Mouse (Mus musculus) c-Kit-positive CD71-positive TER-119-negative erythroid progenitor cells, embryonic 14.5 days (primary cell): ENCODE data around the gene Gys1.
"Not testable (repeated sequence)": the region's sequence is repeated elsewhere in the genome, so short reads cannot be mapped to it uniquely, and the experiment has no call there.

ENCODE experiments used
- DNase-seq: peaks from one replicate; pipeline ENCODE4 v3.0.0-alpha.2; 2013; ENCODE audit warnings: low read depth

Gene Gys1

DNA sequence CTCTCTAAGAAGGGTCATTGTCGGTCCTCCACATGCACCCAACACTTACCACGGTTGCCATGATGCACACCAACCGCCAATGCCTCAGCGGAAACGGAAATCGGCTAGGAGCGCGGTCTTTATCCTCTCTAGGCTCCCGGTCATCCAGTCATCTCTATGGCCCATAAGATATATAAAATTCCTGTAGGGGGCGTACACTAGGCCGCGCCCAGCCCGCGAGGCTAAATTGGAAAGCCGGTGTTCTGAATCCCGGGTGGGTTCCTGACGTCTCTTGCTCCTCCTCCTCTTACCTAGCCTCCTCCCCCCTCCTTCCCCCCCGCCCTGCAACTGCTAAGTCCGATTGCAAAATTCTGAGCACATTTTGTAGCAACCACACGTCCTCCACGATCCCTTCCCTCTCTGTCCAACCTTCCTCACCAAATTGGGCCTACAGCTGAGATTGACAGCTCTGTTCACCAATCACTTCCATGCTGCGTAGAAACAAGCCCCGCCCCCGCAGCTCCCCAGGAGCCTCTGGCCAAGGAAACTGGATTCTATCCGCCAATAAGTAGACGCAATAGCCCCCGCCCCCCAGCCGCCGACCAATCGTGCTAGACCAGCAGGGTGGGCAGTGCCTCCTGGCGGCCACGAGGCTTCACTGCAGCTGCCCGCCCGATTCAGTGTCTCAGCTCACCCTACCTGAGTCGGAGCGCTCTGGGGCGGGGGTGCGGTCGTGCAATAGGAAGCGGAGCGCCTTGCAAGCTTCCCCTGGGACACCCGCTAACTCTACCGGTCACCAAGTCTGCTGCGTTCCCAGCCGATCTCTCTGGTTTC lies at the start of gene Gys1:
Gys1 (plus strand) TSS at position 642 of the 813 bp plus-strand sequence.
- DNase-seq: peak; percentile 100

DNA sequence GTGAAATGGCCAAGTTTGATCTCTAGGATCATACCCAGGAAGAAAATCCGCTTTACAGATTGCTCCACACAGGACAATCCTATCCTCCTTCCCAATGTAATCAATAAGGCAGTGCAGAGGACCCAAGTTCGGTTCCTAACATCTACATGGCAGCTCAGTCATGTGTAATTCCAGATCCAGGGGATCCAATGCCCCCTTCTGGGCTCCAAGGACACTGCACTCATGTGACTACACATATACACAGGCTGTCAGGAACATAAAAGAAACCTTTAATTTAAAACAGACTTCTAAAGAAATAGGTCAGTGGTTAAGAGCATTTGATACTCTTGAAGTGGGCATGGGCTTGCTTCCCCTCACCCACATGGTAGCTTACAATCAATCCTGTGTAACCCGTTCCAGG lies 48.6 kb upstream of the Gys1 start:
- DNase-seq: no peak

DNA sequence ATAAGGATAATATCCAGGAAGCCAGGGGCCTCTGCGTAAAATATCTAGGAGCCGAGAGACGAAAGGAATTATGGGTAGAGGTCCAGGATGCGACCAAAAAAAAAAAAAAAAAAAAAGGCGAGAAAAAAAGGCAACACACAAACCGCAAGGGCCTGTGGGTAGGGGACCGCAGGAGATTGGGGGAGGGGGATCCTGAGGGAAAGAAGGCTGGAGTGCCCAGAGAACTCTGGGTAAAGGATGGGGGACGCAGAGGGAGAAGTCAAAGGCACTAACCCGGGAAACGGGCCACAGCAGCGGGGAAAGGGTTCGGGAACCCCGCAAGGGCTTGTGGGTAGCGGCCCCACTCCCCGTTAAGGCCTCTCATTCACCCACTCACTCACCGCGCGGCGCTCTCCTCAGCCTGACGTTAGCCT lies 39.5 kb upstream of the Gys1 start:
- DNase-seq: peak; percentile 44

DNA sequence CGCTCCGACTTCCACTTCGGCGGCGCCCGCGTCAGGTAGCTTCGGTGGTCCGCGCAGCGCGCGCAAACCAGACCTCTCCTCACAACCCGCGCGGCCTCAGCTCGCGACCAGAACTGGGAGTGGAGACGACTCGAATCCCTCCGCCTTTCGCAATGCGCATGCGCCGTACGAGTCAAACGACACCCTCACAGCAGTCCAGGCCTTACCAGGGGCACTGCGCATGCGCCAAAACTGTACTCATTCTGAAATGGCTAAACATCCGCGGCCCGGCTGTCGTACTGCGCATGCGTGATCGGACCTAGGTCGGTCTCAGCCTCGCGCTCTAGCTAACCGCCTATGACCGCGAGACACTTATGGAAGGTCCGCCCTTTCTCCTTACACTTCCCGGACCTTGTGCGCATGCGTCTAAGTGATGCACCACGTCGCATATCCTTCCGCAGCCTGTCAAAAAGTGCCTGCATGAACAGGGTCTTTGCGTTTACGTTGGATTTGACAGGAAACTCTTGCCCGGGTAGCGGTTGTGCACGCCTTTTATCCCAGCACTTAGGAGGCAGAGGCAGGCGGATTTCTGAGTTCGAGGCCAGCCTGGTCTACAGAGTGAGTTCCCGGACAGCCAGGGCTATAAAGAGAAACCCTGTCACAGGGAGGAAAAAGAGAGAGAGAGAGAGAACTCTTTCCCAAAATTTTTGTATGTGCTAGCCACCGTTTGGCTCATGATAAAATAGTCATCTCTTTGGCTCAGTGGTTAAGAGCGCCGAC lies 38.9 kb upstream of the Gys1 start, which contains the start of gene Snrnp70:
Snrnp70 (minus strand) TSS at position 165 of the 759 bp plus-strand sequence.
- peak; percentile 100 for DNase-seq

DNA sequence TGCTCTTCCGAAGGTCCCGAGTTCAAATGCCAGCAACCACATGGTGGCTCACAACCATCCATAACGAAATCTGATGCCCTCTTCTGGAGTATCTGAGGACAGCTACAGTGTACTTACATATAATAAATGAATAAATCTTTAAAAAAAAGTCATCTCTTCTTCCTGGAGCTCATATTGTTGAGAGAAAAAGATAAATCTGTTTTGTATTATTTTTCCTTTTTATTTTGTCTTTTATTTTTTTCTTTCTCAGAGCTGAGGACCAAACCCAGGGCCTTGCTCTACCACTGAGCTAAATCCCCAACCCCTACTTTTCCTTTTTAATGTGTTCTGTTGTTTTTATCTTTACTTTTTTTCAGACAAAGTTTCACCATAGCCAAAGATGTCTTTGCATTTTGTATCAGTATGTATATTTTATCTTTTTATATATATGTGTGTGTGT lies 38.3 kb upstream of the Gys1 start:
- DNase-seq: not testable (repeated sequence)

DNA sequence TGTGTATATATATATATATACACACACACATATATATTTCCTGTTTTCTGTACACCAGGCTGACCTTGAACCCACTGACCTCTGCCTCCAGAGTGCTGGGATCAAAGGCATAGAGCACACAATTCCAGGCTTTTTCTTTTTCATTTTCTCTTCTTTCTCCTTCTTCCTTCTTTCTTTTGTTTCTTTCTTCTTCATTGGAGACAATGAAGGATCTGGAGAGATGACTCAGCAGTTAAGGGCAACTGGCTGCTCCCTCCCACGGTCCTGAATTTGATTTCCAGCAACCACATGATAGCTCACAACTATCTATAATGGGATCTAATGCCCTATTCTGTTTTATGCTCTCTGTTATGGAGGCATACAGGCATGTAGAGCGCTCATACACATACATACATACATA lies 37.9 kb upstream of the Gys1 start:
- DNase-seq: no peak

DNA sequence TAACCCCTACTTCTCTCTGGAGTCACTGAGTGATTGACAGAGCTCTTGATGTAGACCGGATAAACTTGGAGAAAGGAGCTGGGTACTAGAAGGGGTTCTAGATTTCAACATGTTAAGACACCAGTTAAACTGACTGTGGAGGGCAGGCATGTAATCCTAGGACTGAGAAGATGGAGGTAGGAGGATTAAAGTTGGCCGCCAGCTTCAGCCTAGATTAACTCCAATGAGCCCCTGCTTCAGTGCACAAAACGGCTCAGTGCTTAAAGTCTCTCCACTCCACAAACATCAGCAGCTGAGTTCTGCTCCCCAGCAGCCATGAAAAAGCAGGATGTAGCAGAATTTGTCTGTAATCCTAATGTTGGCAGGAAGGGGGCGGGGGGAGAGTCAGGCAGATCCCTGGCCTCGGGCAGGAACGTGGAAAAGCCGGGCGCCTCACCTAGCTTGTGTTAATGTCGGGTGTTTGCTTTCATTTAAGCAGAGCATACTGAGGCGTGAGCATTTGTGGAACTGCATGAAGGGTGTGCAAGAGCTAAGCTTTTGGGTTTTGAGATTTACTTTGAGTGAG lies 33.0 kb upstream of the Gys1 start:
- no peak for DNase-seq

DNA sequence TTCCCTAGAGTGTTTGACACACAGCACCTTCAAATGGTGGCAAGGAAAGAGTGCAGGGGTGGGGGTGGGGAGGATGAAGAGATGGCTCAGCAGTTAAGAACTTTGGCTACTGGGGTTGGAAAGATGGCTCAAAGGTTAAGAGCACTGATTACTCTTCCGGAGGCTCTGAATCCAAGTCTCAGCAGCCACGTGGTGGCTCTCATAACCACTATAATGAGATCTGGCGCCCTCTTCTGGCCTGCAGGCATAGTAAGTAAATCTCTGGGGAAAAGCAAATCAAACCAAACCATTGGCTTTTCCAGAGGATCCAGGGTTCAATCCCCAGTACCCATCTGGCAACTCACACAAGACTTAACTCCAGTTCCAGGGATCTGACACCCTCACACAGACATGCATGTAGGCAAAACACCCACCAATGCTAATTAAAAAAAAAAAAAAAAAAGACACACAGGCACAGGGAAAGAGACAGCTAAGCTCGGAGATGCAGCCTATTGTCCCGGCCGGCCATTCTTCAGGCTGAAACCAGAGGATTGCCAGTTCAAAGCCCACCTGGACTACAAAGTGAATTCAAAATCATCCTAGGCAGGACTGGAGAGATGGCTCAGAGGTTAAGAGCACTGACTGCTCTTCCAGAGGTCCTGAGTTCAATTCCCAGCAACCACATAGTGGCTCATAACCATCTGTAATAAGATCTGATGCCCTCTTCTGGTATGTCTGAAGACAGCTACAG lies 30.9 kb upstream of the Gys1 start:
- peak; percentile 58 for DNase-seq

DNA sequence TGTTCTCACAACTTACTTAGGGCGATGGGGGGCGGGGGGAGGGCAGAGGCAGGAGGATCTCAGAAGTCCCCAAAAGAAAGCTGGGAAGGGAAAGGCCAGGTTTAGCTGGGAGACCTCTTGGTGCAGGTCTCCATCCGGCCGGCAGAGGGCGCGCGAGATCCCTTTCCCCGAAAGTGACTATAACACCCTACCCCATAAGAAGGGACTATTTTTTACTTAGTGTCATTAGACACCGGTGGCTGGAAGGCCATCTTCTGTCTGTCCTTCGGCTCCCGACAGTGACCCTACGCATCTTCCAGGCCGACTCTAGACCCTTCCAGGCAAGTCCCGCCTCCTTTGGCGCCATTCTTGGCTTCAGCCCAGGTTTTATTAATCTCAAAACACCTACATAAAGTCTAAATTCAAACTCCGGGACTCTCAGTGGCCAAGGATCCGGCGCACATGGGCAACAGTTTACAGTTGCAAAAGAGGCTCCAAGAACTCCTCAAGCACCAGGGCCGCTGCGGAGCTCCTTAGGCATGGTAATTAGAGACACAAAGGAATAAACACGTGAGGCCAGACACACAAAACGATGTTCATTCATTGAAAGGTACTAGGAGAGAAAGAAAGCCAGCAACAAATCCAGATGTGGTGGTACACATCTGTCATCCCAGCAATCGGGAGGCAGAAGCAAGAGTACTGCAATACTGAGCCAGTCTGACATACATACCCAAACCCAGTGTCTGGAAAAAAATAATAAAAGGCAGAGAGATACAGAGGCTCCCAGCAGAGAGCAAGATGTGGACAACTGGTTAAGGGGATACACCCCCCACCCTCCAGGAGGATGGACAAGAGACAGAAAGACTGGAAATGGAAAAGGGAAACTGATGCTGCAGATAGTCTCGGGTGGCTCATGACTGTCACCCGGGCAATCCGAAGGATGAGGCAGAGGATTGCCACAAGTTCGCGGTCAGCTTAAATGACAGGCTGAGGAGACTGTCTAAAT lies 29.3 kb upstream of the Gys1 start, which contains the start of gene Kcna7:
Kcna7 (plus strand) TSS at position 563 of the 985 bp plus-strand sequence.
- peak; percentile 42 for DNase-seq

DNA sequence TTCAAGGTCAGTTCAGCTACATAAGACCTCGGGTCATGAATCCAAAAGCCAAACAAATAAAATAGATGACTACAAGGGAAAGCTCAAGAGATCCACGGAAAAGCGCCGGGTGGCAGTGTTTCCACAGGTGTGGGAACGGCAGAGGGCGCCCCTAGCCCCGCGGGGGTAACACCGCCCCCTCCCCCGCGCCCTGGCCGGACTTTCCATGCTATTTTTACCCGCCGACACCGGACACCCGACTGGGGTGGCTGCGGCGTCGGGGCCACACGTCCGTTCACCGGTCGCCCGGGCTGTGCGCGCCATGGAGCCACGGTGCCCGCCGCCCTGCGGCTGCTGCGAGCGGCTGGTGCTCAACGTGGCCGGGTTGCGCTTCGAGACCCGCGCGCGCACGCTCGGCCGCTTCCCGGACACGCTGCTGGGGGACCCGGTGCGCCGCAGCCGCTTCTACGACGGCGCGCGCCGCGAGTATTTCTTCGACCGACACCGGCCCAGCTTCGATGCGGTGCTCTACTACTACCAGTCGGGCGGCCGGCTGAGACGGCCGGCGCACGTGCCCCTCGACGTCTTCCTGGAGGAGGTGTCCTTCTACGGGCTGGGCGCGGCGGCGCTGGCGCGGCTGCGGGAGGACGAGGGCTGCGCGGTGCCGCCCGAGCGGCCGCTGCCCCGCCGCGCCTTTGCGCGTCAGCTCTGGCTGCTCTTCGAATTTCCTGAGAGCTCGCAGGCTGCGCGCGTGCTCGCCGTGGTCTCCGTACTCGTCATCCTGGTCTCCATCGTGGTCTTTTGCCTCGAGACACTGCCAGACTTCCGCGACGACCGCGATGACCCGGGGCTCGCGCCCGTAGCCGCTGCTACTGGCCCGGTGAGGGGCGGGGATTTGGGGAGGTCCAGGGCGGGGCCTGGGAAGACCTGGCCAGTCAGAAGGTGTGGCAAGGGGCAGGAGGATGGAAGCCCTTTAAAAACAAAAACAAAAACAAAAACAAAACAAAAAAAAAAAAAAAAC lies 28.2 kb upstream of the Gys1 start:
- no peak for DNase-seq

DNA sequence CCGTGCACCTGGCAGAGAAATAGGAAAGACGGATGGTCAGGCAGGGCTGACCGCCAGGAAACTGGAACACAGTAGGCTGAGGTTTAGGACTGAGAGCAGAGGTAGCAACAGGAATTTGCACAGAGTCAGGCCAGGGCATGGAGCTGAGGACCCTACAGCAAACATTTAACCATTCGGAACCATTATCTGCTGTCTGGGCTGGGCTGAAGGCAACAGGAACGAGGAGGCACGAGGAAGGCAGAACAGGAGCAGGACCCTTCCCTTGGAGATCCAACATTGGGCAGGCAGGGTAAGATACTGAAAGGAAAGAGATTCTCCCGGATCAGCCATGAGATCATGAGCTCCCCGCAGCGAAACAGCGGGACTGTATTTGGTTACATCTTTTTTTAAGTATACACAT lies 26.8 kb upstream of the Gys1 start:
- no peak for DNase-seq

DNA sequence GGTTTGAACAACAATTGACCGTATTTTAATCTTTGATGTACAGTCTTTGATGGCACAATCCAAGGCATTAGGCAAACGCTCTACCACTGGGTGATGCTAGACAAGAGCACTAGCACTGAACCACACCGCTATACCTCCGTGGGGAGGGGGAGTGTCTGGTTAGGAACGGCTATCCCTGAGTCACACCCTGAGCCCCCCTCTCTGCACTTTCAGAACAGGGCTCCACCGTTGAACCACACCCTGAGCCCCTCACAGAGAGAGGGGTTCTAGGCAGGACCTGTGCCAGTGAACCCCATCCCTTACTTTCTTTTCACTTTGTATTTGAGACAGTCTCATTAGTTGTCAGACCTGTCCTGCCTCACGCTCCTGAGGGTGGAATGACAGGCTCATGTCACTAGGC lies 26.3 kb upstream of the Gys1 start:
- DNase-seq: no peak

DNA sequence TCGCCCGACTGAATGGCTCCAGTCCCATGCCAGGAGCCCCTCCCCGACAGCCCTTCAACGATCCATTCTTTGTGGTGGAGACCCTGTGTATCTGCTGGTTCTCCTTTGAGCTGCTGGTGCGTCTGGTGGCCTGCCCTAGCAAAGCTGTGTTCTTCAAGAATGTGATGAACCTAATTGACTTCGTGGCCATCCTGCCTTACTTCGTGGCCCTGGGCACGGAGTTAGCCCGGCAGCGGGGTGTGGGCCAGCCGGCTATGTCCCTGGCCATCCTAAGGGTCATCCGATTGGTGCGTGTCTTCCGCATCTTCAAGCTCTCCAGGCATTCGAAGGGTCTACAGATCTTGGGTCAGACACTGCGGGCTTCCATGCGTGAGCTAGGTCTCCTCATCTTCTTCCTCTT lies 25.7 kb upstream of the Gys1 start:
- no peak for DNase-seq

DNA sequence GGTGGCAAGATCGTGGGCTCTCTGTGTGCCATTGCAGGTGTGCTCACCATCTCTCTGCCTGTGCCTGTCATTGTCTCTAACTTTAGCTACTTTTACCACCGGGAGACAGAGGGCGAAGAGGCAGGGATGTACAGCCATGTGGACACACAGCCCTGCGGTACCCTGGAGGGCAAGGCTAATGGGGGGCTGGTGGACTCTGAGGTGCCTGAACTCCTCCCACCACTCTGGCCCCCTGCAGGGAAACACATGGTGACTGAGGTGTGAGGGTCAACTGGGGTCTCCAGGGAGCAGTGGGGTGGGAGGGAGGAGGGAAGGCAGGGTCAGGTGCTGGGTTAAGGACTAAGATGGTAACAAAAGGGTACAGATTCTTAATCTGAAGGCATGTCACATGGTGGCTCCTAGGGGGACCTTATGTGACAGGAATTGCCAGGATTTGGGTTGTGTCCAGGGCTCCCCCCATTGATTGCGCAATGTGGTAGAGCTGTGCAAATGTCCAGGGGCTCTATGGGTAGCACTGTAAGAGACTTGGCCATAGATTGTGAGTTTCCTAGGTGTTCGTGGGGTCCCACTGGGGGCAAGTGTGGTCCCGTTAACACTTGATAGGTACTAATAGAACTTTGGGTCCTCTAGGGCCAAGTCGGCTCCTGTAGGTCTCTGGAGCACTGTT lies 25.0 kb upstream of the Gys1 start:
- DNase-seq: no peak

DNA sequence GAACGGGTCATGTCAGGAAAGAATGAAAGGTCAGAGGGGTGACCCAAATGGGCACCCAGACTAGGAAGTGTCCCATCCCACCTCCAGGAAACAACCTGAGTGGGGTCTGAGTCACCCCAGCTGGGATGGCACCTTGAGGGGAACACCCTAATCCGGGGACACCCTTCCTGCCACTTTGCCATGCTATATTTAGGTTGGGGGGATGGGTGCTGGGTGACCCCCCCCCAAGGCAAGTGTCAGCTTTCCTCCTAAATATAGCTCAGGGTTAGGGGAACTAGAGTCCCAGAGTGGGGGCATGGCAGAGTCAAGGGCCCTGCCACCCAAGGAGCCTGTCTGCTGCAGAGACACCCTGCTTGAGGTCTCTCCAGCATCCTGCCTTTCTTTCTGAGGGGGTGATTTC lies 22.2 kb upstream of the Gys1 start:
- DNase-seq: no peak

DNA sequence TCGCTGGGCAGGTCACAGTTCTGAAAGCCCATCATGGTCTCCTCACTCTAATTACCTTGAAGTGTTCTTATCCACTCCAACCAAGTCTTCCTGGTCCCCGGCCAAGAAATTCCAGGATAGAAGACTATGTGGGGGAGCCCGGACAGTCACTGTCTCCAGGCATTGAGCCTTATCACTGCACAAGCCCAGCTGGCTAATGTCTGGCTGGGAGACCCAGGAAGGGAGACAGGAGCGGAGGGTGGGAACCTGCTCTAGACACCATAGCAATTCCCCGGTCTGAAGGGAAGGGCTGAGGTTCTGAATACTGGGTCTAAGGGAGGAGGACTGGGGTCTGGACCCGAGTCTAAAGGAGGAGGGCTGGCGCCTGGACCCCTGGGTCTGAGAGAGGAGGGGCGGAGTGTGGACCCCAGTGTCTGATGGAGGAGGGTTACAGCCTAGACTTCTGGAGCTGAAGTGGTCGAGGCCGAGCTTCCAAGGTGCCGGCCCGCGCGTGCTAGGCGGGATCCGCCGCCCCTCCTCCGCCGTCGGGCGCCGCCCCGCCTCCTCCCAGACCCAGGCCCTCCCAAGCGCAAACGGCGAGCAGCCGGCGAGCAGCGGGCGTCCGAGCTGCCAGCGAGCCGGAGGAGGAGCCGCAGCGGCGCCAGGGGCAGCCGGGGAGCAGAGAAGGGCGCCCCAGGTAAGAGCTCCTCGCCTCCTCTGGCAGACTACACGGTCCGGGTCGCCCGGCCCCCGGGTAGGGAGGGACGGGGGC lies 21.4 kb upstream of the Gys1 start, which contains the start of gene Ntf5:
Ntf5 (plus strand) TSS at position 583 of the 751 bp plus-strand sequence.
- DNase-seq: no peak

DNA sequence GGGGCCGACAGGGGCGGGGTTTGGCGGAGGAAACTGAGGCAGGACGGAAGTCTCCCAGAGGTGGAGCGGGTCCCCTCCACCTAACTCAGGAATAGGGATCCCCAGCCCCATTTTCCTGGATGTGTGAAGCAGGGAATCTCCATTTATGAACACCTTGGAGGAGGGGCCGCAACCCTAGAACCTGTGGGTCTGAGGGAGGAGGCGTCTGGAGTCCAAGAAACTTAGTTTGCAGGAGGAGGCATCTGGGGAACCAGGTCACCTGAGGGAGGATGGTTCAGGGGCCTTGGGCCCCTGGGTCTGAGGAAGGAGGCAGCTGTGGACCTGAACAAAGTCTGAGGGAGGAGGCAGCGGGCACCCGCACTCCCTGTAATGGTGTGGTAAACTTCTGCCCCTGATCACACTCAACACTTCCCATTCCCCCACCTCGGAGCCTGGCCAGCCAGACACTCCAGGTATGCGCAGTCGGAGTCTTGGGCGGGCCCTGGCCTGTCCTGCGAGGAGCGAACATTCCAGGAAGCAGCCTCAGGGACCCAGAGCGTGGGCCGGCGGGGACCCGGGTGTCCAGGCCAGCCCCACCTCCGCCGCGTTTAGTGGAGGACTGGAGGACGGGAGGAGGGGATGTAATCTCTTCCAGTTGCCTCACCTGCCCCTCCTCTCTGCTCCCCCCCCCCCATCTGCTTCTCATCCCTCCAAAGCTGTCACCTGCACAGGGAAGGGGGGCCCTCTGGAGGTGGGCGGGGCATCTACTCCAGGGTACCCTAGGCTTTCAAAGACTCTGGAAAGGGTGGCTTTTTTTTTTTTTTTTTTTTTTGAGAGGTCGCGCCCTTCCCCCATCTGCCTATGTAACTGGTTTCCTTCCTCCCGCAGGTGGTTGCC lies 20.5 kb upstream of the Gys1 start:
- DNase-seq: no peak
